Mouse (Mus musculus): Measurements from ENCODE around the gene Rgs12. TPM values are rescaled to one million over a fixed set of nuclear protein-coding genes. Genes with fewer than 3 reads are reported as not detected.

Gene Rgs12
- polyA plus RNA-seq (2012; rRNA removed): 53.2 and 60.9 TPM in 2 replicates

GRCm38 (mm10) chr5:34948861-34949760 lies at the start of gene Rgs12:
TSS of gene Rgs12 (plus strand) at chr5:34949445.

GRCm38 (mm10) chr5:34907910-34908725 lies 41.1 kb upstream of the Rgs12 start, which contains the start of gene Msantd1:
TSS of gene Msantd1 (plus strand) at chr5:34908012.

GRCm38 (mm10) chr5:35041268-35041829 lies 92.1 kb downstream of the Rgs12 start, which contains the start of gene Hgfac:
TSS of gene Hgfac (plus strand) at chr5:35041509.

GRCm38 (mm10) chr5:35056604-35057432 lies 107.6 kb downstream of the Rgs12 start, which contains the start of gene Dok7:
TSS of gene Dok7 (plus strand) at chr5:35056766.

Other genes starting within 250 kb of the Rgs12 start
- 25.7 and 26.4 TPM in 2 replicates for gene Htt, start 187.7 kb upstream of the Rgs12 start, polyA plus RNA-seq (2012; rRNA removed)
- gene Msantd1, start 41.4 kb upstream of the Rgs12 start, polyA plus RNA-seq (2012; rRNA removed): 7.6 and 8.2 TPM in 2 replicates
- 2.7 and 3.0 TPM in 2 replicates for gene Hgfac, start 92.1 kb downstream of the Rgs12 start, polyA plus RNA-seq (2012; rRNA removed)
- gene Dok7, start 107.3 kb downstream of the Rgs12 start, polyA plus RNA-seq (2012; rRNA removed): 5.7 and 6.5 TPM in 2 replicates
- gene Lrpap1, start 156.3 kb downstream of the Rgs12 start, polyA plus RNA-seq (2012; rRNA removed): 71.0 and 71.9 TPM in 2 replicates